In genomic region chr4:138986280-138986679, GRCm38 (mm10) we compare ENCODE assay signal across 26 mouse cellular contexts. TPM values are rescaled to one million over a fixed set of nuclear protein-coding genes. Genes with fewer than 3 reads are reported as not detected.
DNase-seq lines count a peak whose midpoint lies in the region; ATAC-seq and TF ChIP-seq lines count a peak whose summit lies in the region.
"Had no signal": no experiment of that assay in that cellular context is flagged by ENCODE, and none has a peak within 500 bp of the region (broad histone marks: within the 10 kb centered on the region; RNA-seq: fewer than 3 reads in every experiment).

No protein-coding gene starts in this region.

- ATAC-seq in hindbrain, embryonic 14.5 days (ENCODE audit: low FRiP score) = no peak
- ATAC-seq in midbrain, embryonic 14.5 days (ENCODE audit: low FRiP score, low TSS enrichment) = no peak
- no peak for ATAC-seq in midbrain, postnatal 0 days (ENCODE audit: low FRiP score)
- ATAC-seq: CD4-positive, CD25-positive, alpha-beta regulatory T cell, adult 4 months; forebrain, embryonic 13.5 days; inflammation-experienced regulatory T-cells, adult 6 months; lung, postnatal 0 days; midbrain, embryonic 16.5 days; Patski had no signal

- H3K27ac ChIP-seq in hindbrain, embryonic 10.5 days = peak overlapping the region; percentile 6; the same call in 1 of the 2 replicates
- no peak overlapping the region for H3K27ac ChIP-seq in hindbrain, embryonic 14.5 days
- no peak overlapping the region for H3K27ac ChIP-seq in midbrain, embryonic 14.5 days (replicated peaks; ENCODE audit: low read depth, low read length)
- no peak overlapping the region for H3K27ac ChIP-seq in midbrain, postnatal 0 days (ENCODE audit: low read depth, low read length)
- H3K27ac ChIP-seq: embryonic facial prominence, embryonic 10.5 days; forebrain, embryonic 13.5 days; hindbrain, embryonic 12.5 days; limb, embryonic 10.5 days; liver, embryonic 14.5 days had no signal

- no peak overlapping the region for H3K4me3 ChIP-seq in hindbrain, embryonic 10.5 days
- H3K4me3 ChIP-seq in hindbrain, embryonic 14.5 days (replicated peaks; ENCODE audit: low read length) = no peak overlapping the region
- no peak overlapping the region for H3K4me3 ChIP-seq in midbrain, embryonic 14.5 days (replicated peaks; ENCODE audit: low read depth, low read length)
- no peak overlapping the region for H3K4me3 ChIP-seq in midbrain, postnatal 0 days (ENCODE audit: low read depth, low read length)
- H3K4me3 ChIP-seq: embryonic facial prominence, embryonic 10.5 days; forebrain, embryonic 13.5 days; hindbrain, embryonic 12.5 days; limb, embryonic 10.5 days had no signal

- no peak overlapping the region for H3K4me2 ChIP-seq in hindbrain, embryonic 14.5 days (replicated peaks)
- H3K4me2 ChIP-seq in midbrain, embryonic 14.5 days (ENCODE audit: low read length) = no peak overlapping the region
- no peak overlapping the region for H3K4me2 ChIP-seq in midbrain, postnatal 0 days (ENCODE audit: low read depth, low read length, poor library complexity, severe bottlenecking)
- H3K4me2 ChIP-seq: forebrain, embryonic 13.5 days; hindbrain, embryonic 12.5 days had no signal

- no peaks in the 10 kb centered on the region for H3K36me3 ChIP-seq in hindbrain, embryonic 10.5 days
- no peaks in the 10 kb centered on the region for H3K36me3 ChIP-seq in hindbrain, embryonic 14.5 days (replicated peaks; ENCODE audit: control insufficient read depth, insufficient read depth)
- H3K36me3 ChIP-seq in midbrain, embryonic 14.5 days (ENCODE audit: control insufficient read depth, insufficient read depth, low read length) = no peaks in the 10 kb centered on the region
- no peaks in the 10 kb centered on the region for H3K36me3 ChIP-seq in midbrain, postnatal 0 days (ENCODE audit: insufficient read depth, low read length)
- H3K36me3 ChIP-seq: embryonic facial prominence, embryonic 10.5 days; hindbrain, embryonic 12.5 days; limb, embryonic 10.5 days had no signal

- H3K9ac ChIP-seq in hindbrain, embryonic 14.5 days = no peak overlapping the region
- H3K9ac ChIP-seq in midbrain, embryonic 14.5 days (replicated peaks; ENCODE audit: low read length) = no peak overlapping the region
- no peak overlapping the region for H3K9ac ChIP-seq in midbrain, postnatal 0 days (replicated peaks; ENCODE audit: low read length, poor library complexity, severe bottlenecking)
- H3K9ac ChIP-seq: forebrain, embryonic 13.5 days; hindbrain, embryonic 12.5 days; liver, embryonic 14.5 days had no signal

- no peaks in the 10 kb centered on the region for H3K27me3 ChIP-seq in hindbrain, embryonic 10.5 days (ENCODE audit: insufficient read depth, poor library complexity, severe bottlenecking)
- H3K27me3 ChIP-seq in hindbrain, embryonic 14.5 days (ENCODE audit: control insufficient read depth, insufficient read depth, low read length) = no peaks in the 10 kb centered on the region
- no peaks in the 10 kb centered on the region for H3K27me3 ChIP-seq in midbrain, embryonic 14.5 days (ENCODE audit: control insufficient read depth, insufficient read depth, low read length)
- H3K27me3 ChIP-seq in midbrain, postnatal 0 days (ENCODE audit: insufficient read depth, low read length) = no peaks in the 10 kb centered on the region
- H3K27me3 ChIP-seq: forebrain, embryonic 13.5 days; hindbrain, embryonic 12.5 days; Patski had no signal

- TF ChIP-seq CTCF in midbrain, postnatal 0 days (IDR thresholded peaks at IDR 0.05) = no peak

- H3K4me1 ChIP-seq in hindbrain, embryonic 10.5 days (replicated peaks) = peaks cover 13% of the 10 kb centered on the region
- no peaks in the 10 kb centered on the region for H3K4me1 ChIP-seq in hindbrain, embryonic 14.5 days (replicated peaks; ENCODE audit: control insufficient read depth, insufficient read depth, low read length)
- H3K4me1 ChIP-seq in midbrain, embryonic 14.5 days (ENCODE audit: control insufficient read depth, insufficient read depth, low read length) = no peaks in the 10 kb centered on the region
- H3K4me1 ChIP-seq in midbrain, postnatal 0 days (ENCODE audit: insufficient read depth, low read length) = no peaks in the 10 kb centered on the region
- H3K4me1 ChIP-seq: forebrain, embryonic 13.5 days; hindbrain, embryonic 12.5 days; limb, embryonic 10.5 days had no signal

- H3K9me3 ChIP-seq in hindbrain, embryonic 10.5 days = no peaks in the 10 kb centered on the region
- H3K9me3 ChIP-seq in hindbrain, embryonic 14.5 days (ENCODE audit: control insufficient read depth, low read length) = no peaks in the 10 kb centered on the region
- H3K9me3 ChIP-seq in midbrain, embryonic 14.5 days (ENCODE audit: control insufficient read depth, low read length) = no peaks in the 10 kb centered on the region
- no peaks in the 10 kb centered on the region for H3K9me3 ChIP-seq in midbrain, postnatal 0 days (ENCODE audit: low read length)
- H3K9me3 ChIP-seq: embryonic facial prominence, embryonic 10.5 days; forebrain, embryonic 13.5 days; limb, embryonic 10.5 days had no signal

- WGBS in hindbrain, embryonic 10.5 days = 14% methylated on average over 5 of the region's 5 CpGs
- WGBS in hindbrain, embryonic 14.5 days = 21% methylated on average over 5 of the region's 5 CpGs
- WGBS in midbrain, embryonic 14.5 days = 25% methylated on average over 5 of the region's 5 CpGs
- WGBS in midbrain, postnatal 0 days = 34% methylated on average over 5 of the region's 5 CpGs

- DNase-seq in embryo, embryonic 9.5 days (ENCODE audit: extremely low spot score) = peak; percentile 12
- DNase-seq in embryo, embryonic 10.5 days (ENCODE audit: low spot score) = no peak
- DNase-seq in hindbrain, embryonic 10.5 days (ENCODE audit: low spot score) = peak; percentile 48
- no peak for DNase-seq in hindbrain, embryonic 14.5 days (ENCODE audit: low spot score)
- peak; percentile 9 for DNase-seq in midbrain, embryonic 14.5 days
- no peak for DNase-seq in midbrain, postnatal 0 days (ENCODE audit: low spot score)
- DNase-seq in yolk sac, embryonic 10.5 days (ENCODE audit: low spot score) = peak; percentile 61
- no peak for DNase-seq in cerebellum, postnatal 4 days (ENCODE audit: low spot score in 2 of 2)
- DNase-seq: adrenal gland, adult 8-10 months; cerebellum, adult 9-10 months; gastrocnemius, postnatal 25 days; kidney, postnatal 4 days had no signal

RNA-seq across cellular contexts. Expression of gene Tmco4, which starts 13.6 kb away (rescaled TPM):
- polyA plus RNA-seq in hindbrain, embryonic 10.5 days (2016; fragmentation: Nextera tagmentation; extraction: Ambion mirVana) = 0.70 and 1.1 TPM in 2 replicates
- polyA plus RNA-seq in hindbrain, embryonic 14.5 days (2014; fragmentation: Nextera tagmentation; extraction: Ambion mirVana) = 0.63 and 1.3 TPM in 2 replicates
- polyA plus RNA-seq in midbrain, embryonic 14.5 days (2014; fragmentation: Nextera tagmentation; extraction: Ambion mirVana) = 0.38 and 0.61 TPM in 2 replicates
- total RNA-seq in midbrain, postnatal 0 days (2014; rRNA removed) = 1.9 and 2.9 TPM in 2 replicates
- 1.1 and 1.3 TPM in 2 replicates for polyA plus RNA-seq in midbrain, postnatal 0 days (2015; fragmentation: Nextera tagmentation; extraction: Ambion mirVana)

RNA-seq across cellular contexts. Expression of gene Rnf186, which starts 19.4 kb away (rescaled TPM):
- not detected in 2 replicates for polyA plus RNA-seq in hindbrain, embryonic 10.5 days (2016; fragmentation: Nextera tagmentation; extraction: Ambion mirVana)
- not detected in 2 replicates for polyA plus RNA-seq in hindbrain, embryonic 14.5 days (2014; fragmentation: Nextera tagmentation; extraction: Ambion mirVana)
- not detected in 2 replicates for polyA plus RNA-seq in midbrain, embryonic 14.5 days (2014; fragmentation: Nextera tagmentation; extraction: Ambion mirVana)
- not detected in 2 replicates for total RNA-seq in midbrain, postnatal 0 days (2014; rRNA removed)
- not detected in 2 replicates for polyA plus RNA-seq in midbrain, postnatal 0 days (2015; fragmentation: Nextera tagmentation; extraction: Ambion mirVana)
- total RNA-seq: adrenal gland, adult 8-10 months; gastrocnemius, postnatal 25 days; layer of hippocampus, postnatal 10 days; left cerebral cortex, adult 8-10 months; megakaryocyte progenitor cell, adult 5-6 weeks; neutrophil, adult 5-6 weeks had no signal
- polyA plus RNA-seq: CD4-positive, CD25-positive, alpha-beta regulatory T cell, adult 4 months; embryonic facial prominence, embryonic 10.5 days; hindbrain, embryonic 12.5 days; inflammation-experienced regulatory T-cells, adult 6 months; limb, embryonic 10.5 days; midbrain, embryonic 16.5 days; Patski had no signal

Comparison
In these comparisons a context has a peak if more than half of its experiments do, and no peak if none do; other contexts are left out.
1. DNase-seq: peak in embryo, embryonic 9.5 days (single experiment), hindbrain, embryonic 10.5 days (single experiment), midbrain, embryonic 14.5 days (single experiment) and yolk sac, embryonic 10.5 days (single experiment); none in embryo, embryonic 10.5 days (single experiment), hindbrain, embryonic 14.5 days (single experiment), midbrain, postnatal 0 days (single experiment) and cerebellum, postnatal 4 days (0 of 2).